Mouse (Mus musculus): ENCODE data around the gene Cops3.
A peak's percentile ranks its signal among the peaks of the same experiment; 100 is the strongest.
"Not testable (repeated sequence)": the region's sequence is repeated elsewhere in the genome, so short reads cannot be mapped to it uniquely, and the experiment has no call there.

The Cops3 gene

DNA sequence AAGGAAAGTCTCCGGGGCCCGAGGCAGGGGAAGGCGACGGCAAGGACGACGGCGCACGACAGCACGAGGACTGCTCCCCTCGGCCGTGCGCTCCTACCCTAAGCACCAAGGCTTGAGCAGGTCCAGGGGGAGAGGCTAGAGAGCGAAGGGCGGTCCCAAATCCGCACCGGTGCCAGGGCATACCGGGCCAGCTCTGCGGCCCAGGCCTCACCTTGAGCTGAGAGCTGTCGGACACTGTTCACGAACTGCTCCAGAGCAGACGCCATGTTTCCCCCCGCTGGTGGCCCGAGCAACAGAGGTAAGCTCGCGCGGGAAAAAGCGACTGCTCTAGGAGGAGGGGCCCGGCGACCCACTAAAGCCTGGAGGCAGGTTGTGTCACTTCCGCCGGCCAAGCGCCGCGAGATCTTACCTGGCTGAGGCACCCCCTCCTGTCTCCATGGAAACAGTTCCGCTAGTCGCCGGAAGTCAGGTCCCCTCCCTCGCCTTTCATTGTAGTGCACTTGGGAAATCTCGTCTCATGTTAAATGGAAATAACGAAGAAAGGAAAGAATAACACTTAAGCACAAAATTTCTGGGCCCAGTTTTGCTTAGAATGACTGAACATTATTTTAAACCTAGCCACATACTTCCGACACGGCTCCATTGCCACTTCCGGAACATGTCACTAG lies at the start of gene Cops3:
TSS of gene Cops3 (minus strand) at position 380 of the 668 bp plus-strand sequence.
- DNase-seq (ENCODE audit: low spot score in 2 of 2) = peak; percentile 91 to 93

DNA sequence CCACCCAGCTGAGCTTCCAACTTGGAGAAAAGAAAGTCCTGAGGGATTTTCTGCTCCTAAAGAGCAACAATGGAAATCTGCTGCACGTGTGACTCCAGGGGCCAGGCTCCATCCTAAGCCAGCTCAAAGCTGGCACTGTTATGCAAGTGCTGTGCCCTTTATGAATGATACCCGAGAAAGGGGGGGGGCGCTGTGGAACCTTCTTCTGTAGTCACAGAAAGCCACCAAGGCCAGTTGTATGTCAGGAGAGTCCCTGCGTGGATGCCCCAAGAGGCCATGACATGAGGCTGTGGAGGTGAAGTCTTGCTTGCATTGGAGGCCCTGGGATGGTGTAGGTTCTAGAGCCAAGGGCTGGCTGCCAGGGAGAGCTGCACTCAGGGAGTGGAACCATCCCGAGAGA lies 48.5 kb upstream of the Cops3 start:
- DNase-seq (ENCODE audit: low spot score in 2 of 2) = peak in 1 of 2 experiments; percentile 2

DNA sequence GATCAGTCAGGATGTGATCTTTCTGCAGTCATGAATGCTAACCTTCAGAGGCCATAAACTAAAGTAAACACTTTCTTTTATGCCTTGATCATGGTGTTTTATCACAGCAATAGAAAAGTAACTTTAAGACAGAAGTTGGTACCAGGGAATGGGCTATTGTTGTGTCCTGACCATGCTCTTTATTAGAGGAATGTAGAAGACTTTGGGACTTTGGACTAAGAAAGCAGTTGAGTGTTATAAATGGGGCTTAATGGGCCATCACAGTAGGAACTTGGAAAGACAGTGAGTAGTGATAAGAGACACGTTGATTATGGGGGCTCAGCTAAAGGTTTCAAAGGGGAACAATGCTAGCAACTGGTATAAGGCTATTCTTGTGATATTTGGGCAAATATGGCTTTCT lies 47.3 kb upstream of the Cops3 start:
- DNase-seq (ENCODE audit: low spot score in 2 of 2) = no peak

DNA sequence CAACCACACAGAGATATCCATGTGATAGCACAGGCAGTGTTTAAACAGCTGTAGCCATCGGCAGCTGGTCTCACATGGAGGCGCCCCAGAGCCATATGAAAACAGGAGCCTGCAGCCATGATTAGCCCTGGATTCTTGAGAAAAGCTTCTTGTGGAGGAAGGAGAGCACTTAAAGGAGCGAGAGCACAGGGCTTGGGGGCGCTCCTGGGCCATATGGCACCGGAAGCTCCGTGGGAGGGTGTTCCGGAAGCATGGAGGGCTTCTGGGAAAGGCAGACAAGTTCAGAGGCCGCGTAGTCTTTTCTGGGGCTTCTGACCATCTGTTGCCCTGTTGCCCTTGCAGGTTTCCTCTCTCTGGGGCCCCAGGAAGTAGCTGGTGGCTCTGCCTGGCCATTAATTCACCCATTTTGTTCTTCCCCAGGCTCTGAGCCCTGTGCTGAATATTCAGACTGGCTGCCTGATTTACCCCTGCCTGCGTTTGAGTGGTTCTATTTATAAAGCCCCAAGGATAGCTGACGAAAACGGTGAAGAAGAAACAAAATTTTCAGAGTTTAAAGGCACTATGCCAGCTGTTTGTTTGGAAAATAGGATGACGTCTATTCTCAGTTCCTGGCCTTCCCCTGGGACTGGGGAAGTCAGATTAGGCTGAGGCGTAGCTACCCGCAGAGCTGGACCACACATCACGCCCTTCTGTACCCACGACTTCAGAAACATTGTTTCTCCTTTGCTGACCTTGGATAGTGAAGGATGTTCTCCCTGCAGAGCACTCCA lies 45.8 kb upstream of the Cops3 start:
- peak in 1 of 2 experiments; percentile 40 for DNase-seq (ENCODE audit: low spot score in 2 of 2)

DNA sequence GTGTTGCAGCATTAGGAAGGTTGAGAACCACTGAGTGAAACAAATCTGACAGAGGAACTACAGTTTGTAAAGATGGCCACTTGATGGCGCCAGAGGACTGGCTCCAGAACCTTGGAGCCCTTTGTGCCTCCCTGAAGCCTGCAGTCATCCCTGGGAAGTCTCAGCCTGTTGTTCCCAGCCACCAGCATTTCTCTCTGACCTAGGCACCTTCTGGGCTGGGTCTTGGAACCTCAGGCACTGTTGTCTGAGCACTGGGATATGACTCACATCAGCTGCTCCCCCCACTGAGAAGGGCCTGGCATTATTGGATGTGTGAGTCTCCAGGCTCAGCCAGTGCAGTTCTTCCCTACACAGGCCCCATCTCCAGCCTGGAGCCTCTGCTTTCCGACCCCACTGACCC lies 40.4 kb upstream of the Cops3 start:
- DNase-seq (ENCODE audit: low spot score in 2 of 2) = peak; percentile 61 to 79

DNA sequence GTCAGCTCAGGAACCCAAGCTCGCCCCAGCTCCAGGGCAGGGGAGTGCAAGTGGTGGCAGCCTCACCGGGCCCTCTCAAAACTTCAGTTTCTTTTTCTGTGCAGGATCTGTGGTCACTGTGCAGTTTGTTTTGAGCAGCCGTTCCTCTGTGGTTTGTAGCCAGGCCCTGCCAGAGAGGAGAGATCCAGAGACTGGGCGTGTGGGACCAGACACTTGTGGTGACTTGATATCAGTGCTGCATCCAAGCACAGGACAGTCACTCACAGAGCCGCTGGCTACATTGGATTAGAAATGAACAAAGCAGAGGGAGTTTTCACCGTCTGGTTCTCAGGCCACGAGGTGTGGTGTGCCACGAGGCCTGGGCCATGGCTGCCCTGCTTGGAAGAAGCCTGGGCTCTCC lies 32.5 kb upstream of the Cops3 start:
- no peak for DNase-seq (ENCODE audit: low spot score in 2 of 2)

DNA sequence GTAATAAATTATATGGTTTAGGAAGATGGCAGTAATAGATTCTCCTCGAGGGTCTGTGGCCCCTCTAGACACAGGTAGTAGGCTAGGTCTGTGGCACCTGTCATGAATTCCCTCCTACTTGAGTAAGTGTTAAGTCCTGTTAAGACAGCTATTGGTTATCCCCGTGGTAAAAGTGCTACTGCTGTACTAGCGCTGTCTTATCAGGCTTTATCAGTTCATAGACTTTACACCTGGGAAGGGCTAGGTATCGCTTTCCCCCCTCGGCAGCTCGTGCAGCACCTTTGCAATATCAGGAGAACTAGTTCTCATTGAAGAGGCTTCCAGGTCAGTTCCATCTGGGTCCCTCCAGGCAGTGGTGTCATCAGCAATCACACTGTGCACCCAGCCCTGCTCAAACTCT lies 24.7 kb upstream of the Cops3 start:
- no peak for DNase-seq (ENCODE audit: low spot score in 2 of 2)

DNA sequence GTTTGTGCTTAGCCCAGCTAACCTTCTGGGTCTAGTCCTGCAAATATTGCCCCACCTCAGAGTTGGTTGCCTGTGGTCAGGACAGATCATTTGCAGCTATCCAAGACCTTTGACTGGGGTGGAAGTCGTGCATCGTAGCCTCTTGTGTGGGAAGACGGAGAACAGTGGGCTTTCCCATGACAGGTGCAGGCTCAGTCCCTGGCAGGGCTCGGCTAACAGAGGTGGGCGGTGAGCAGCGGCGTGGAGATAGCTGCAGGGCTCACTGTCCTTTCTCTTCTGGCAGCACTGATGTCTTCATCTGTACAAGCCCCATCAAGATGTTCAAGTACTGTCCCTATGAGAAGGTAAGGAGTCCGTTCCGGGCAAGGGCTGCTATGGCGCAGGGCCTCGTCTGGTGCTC lies 20.8 kb upstream of the Cops3 start:
- no peak for DNase-seq (ENCODE audit: low spot score in 2 of 2)

DNA sequence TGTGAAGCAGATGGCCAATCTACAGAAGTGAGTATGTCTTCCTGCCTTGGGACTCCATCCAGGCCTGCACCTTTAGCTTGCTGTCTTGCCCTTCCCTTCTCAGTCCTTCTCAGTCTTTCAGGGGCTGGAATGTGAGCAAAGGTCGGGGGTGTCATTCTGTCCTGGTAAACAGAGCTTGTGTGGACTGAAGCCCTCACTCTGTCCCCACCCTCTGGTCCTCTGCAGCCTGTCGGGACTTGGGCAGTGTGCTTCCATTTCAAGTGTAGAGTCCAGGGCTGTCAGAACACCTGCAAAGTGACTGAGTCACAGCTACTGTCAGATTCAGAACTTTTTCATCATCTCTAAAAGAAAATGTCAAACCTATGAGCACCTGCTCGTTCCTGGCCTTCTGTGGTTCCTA lies 13.2 kb upstream of the Cops3 start:
- no peak for DNase-seq (ENCODE audit: low spot score in 2 of 2)

DNA sequence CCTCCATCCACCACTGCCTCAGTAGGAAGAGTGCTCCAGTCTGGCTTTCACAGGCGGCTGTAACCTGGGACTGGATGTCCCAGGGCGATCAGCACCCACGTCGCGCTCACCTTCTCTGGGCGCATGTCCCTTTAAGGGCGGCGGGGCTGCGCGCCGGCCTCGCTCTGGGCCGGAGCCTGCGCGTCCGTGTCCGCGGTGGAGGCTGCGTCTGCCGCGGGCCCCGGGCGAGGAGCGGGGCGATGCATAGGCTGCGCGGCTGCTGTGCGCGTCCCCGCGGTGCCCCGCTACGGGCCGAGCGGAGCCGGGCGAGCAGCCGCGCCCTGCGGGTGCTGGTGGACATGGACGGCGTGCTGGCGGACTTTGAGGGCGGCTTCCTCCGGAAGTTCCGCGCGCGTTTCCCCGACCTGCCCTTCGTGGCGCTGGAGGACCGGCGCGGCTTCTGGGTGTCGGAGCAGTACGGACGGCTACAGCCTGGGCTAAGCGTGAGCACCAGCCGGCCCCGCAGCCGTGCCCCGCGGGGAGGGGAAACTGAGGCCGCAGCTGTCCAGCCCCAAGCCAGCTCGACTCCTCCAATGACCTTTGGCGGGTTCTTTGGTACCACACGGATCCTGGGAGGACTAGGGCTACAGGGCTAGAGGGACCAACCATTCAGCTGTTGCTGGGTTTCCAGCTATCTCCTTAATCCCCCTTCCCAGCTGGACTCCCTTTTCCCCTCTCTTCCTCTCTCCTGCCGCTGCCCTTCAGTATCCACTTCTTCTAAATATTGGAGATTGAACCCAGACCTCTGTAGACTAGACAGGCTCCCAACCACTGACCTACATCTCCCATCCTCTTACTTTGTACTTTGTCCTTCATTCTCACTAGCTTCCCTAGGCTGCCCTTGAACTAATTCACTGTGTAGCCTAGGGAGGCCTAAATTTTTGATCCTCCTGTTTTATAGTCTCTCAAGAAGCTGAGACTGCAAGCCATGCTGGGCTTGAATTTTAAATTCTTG lies 8.6 kb upstream of the Cops3 start:
- DNase-seq (ENCODE audit: low spot score in 2 of 2) = peak; percentile 53 to 69

DNA sequence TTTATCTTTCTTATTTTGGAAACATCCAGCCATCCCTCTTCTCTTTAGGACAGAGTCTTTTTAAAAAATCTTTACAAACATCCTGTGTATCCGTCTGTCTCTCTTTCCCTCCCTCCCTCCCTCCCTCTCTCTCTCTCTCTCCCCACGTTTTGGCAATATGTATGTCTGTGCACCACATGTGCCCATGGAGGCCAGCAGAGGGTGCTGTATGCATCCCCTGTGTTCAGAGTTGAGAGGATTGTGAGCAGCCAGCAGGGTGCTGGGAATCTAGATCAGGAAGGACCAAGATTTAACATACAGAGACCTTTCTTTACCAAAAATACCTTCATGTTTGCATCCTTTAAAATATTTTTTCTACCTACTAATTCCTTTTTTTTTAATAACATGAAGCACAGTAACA lies 7.5 kb upstream of the Cops3 start:
- DNase-seq (ENCODE audit: low spot score in 2 of 2) = no peak

DNA sequence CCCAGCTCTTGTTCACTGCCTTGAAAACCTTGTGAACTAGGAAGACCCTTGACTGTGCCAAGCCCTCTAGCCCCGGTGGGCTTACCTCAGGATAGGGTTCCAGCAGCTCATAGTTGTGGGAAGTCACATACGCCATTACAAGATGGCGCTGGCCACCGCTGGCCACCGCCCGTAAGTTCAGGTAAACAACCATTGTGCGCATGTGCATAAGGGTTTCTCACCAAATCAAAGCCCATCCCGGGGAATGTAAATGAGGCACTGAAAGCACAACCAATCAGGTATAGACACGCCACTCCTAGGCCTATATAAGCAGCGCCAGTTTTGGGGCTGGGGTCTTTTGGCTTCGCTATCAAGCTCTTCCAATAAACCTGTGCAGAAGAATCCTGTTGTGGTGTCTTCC lies 6.7 kb upstream of the Cops3 start:
- DNase-seq (ENCODE audit: low spot score in 2 of 2) = no peak

DNA sequence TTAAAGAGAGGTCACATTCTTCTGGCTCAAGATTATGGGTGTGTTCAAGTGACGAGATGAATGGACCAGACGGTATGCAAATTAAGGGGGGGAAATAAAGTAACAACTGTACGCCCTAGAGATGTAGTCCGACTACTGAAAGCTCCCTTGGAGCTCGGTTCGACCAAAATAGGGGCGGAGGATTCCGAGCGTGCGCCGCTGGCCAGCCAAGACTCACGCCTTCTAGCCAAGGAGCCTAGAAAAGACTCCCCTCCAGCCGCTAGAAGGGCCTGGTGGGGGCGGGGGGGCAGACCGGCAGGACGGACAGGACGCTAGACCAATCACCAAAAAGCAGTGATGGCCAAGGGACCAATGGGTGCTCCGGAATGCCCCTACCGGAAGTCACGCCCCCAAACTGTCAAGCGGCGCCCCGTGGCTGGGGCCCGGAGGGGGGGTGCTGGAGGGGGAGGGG lies 605 bp downstream of the Cops3 start, which contains the start of gene Nt5m:
TSS of gene Nt5m (plus strand) at position 440 of the 451 bp plus-strand sequence.
- peak; percentile 89 to 92 for DNase-seq (ENCODE audit: low spot score in 2 of 2)

DNA sequence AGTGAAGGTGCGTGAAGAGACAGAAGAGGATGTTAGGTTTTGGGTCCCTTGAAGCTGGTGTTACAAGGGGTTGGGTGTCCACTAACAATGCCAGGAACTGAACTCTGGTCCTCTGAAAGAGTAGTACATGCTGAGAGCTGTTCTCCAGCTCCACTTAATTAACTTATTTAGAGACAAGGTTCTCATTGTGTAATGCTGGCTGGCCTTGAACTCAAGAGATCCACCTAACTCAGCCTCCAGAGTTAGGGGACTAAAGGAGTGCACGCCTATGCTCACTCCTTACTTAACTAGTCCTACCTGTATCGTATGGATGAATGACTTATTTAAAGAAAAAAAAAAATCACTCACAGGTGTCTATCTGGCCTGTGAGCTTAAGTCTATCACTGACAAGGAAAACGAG lies 1.2 kb downstream of the Cops3 start:
- no peak for DNase-seq (ENCODE audit: low spot score in 2 of 2)

DNA sequence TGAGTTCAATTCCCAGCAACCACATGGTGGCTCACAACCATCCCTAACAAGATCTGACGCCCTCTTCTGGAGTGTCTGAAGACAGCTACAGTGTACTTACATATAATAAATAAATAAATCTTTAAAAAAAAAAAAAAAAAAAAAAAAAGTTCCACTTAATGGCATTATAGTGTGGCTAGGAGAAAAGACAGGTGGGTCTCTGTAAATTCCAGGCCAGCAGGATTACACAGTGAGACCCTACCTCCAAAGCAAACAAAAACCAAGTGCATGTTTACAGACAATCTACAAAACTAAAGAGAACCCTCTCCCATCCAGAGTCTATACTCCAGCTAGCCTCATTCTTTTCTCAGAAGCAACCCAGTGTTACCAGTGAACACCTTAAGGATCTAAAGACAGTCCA lies 1.8 kb downstream of the Cops3 start:
- not testable (repeated sequence) for DNase-seq (ENCODE audit: low spot score in 2 of 2)

DNA sequence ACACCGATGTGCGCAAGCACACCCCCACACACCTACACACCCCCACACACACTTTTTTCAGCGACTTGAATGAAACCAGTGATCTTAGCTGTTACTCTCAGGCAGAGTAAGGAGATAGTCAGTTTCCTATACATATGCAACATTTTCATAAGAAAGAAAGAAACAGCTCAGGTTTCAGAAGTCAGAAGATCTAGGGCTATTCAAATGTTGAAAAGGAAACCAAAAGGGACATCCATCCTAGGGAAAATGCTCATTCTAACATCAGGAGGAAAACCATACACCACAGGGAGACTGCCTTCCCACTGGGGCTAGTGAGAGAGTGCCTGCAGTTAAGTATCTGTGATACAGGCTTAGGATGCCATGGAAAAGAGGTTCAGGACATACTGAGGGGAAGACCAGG lies 18.0 kb downstream of the Cops3 start:
- no peak for DNase-seq (ENCODE audit: low spot score in 2 of 2)

DNA sequence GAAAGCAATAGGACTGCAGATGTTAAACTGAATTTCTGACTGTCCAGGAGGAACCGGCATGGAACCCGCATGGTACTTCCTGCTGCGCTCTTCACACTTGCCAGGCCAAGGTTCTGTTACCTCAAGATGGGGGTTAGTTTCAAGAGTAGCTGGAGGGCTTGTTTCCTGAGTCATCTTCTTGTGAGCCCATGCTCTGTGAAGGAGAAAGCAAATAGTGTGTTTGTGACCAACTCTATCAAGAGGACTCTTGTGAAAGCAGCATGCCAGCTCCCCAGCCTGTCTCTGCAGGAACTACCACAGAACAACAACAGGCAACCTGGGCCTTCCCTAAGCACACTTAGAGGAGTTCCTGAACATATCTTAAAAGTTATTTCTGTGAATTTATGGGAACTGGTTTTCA lies 21.7 kb downstream of the Cops3 start:
- no peak for DNase-seq (ENCODE audit: low spot score in 2 of 2)

DNA sequence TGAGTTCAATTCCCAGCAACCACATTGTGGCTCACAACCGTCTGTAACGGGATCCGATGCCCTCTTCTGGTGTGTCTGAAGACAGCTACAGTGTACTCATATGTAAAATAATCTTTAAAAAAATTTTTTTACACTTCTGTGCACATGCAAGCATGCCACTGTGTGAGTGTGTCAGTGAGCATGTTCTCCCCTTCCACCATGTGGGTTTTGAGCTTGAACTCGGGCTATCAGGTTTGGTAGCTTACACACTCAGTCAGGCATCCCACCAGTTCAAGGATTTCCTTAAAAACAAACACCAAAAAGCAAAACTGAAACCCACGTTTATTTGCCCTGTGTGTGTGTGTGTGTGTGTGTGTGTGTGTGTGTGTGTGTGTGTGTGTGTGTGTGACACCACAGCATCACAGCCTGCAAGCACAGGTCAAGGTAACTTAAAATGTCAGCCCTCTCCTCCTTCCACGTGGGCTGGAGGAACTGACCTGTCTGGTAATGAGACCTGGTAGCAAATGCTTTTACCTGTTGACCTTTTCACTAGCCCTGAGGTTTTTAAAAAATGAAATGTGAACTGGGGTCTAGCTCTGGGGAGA lies 24.1 kb downstream of the Cops3 start:
- no peak for DNase-seq (ENCODE audit: low spot score in 2 of 2)

DNA sequence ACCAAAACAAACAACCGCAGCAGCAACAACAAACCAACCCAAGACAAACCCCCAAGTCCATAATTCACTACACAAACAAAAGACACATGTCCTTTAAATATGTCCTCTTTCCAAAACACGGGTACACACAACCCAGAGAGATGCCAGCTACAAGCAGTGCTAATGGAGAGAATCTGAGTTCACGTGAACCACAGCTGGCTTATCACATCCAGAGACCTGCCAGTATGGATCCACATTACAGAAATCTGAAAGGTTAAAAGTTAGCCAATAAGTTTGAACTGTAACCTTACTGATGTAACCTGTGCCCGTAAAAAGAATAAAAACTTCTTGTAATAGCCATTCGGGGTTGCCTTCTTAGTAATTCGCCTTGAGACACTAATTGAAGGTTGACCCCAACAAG lies 24.7 kb downstream of the Cops3 start:
- DNase-seq (ENCODE audit: low spot score in 2 of 2) = no peak

DNA sequence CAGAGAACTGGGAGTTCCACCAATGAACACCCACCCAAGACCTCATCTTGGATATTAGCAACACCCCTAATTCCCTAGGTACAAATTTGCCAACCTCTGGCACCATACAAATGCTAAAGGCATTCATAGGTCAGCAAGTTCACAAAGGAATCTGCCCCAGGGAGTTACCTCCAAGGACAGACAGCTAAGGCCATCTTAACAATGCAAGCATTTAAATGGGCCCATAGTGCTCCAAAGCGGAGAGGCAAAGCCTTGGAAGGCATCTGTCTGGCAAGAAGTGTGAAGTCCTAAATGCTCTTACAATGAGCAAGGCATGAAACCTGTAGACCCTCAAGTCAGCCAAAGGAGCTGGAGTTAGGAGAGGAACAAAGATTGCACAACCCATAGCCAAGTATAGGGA lies 25.3 kb downstream of the Cops3 start:
- DNase-seq (ENCODE audit: low spot score in 2 of 2) = no peak

DNA sequence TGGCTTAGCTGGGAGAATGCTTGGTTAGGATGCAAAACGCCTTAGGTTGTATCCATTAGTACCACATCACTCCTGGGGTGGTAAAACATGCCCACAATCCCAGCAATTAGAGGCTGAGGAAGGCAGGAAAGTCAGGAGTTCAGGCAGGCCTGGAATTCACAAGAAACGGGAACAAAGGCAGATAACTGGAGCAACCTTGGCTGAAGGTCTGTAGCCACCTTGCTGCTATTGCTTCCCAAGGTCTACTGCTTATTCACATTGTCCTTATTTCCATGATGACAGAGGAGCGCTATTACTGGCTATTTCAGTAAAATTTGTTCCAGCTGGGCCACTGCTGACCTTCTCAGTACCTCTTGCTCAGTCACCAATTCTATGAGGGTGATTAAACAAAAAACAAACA lies 26.4 kb downstream of the Cops3 start:
- no peak for DNase-seq (ENCODE audit: low spot score in 2 of 2)

DNA sequence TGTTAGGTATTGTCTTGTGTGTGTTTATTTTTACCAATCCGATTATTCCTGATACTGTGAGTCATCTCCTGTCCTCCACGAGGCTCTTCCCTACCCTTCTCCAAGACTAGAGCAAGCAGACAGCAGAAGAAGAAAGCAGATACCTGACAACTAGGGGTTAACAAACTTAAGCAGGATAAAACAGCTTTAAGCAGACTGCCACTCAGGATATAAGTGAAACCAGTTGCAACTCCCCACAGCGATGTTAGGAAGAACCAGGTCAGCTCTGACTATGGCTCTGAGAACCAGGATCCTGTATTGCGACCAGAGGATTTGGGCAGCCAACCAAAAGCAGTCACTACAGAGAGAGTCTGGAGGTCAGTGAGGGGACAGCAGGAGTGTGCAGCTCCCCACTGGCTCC lies 28.4 kb downstream of the Cops3 start:
- DNase-seq (ENCODE audit: low spot score in 2 of 2) = no peak
